Comparison of ENCODE assay signal across 21 mouse cellular contexts in genomic region chr6:54028706-54029105, GRCm38 (mm10). TPM values are rescaled to one million over a fixed set of nuclear protein-coding genes. Genes with fewer than 3 reads are reported as not detected.
"Had no signal": no experiment of that assay in that cellular context is flagged by ENCODE, and none has a peak within 500 bp of the region (broad histone marks: within the 10 kb centered on the region; RNA-seq: fewer than 3 reads in every experiment).

No protein-coding gene starts in this region.

- H3K27ac ChIP-seq: kidney, embryonic 15.5 days; layer of hippocampus, adult 2 months; limb, embryonic 10.5 days; limb, embryonic 13.5 days; liver, embryonic 12.5 days; liver, embryonic 15.5 days; macrophage; midbrain, embryonic 13.5 days had no signal

- H3K4me1 ChIP-seq: limb, embryonic 10.5 days; limb, embryonic 13.5 days; liver, embryonic 12.5 days; liver, embryonic 15.5 days had no signal

- H3K9me3 ChIP-seq: kidney, embryonic 15.5 days; limb, embryonic 10.5 days; limb, embryonic 13.5 days; liver, embryonic 12.5 days; liver, embryonic 15.5 days; midbrain, embryonic 13.5 days had no signal

- H3K4me3 ChIP-seq: kidney, embryonic 15.5 days; layer of hippocampus, adult 2 months; limb, embryonic 10.5 days; limb, embryonic 13.5 days; liver, embryonic 12.5 days; liver, embryonic 15.5 days; midbrain, embryonic 13.5 days had no signal

- H3K9ac ChIP-seq: kidney, embryonic 15.5 days; limb, embryonic 13.5 days; liver, embryonic 12.5 days; liver, embryonic 15.5 days; midbrain, embryonic 13.5 days had no signal

- H3K4me2 ChIP-seq: kidney, embryonic 15.5 days; limb, embryonic 13.5 days; liver, embryonic 12.5 days; liver, embryonic 15.5 days; midbrain, embryonic 13.5 days had no signal

- H3K36me3 ChIP-seq: kidney, embryonic 15.5 days; limb, embryonic 10.5 days; limb, embryonic 13.5 days; liver, embryonic 12.5 days; liver, embryonic 15.5 days; midbrain, embryonic 13.5 days had no signal

- H3K27me3 ChIP-seq: limb, embryonic 13.5 days; liver, embryonic 12.5 days; liver, embryonic 15.5 days; midbrain, embryonic 13.5 days had no signal

- DNase-seq: kidney, adult 8-10 months; kidney, postnatal 14 days; layer of hippocampus, adult 9-11 months; liver; lung, postnatal 10 days; thymus, adult 2 months; thymus, postnatal 14 days; thymus, postnatal 4 days had no signal

- ATAC-seq: inflammation-experienced regulatory T-cells, adult 6 months; intestine, embryonic 16.5 days; liver, embryonic 12.5 days; midbrain, embryonic 13.5 days had no signal

RNA-seq across cellular contexts. Expression of gene Cpvl, which starts 50.2 kb away (rescaled TPM):
- polyA plus RNA-seq: inflammation-experienced regulatory T-cells, adult 6 months; liver, embryonic 12.5 days; liver, embryonic 15.5 days; macrophage; midbrain, embryonic 13.5 days; neural tube, embryonic 11.5 days; neural tube, embryonic 14.5 days; spleen, adult 2 months; thymus, adult 2 months had no signal
